Mouse (Mus musculus): ENCODE measurements at regions not wholly inside any gene's neighbourhood (a gene's known extent, or its start where the extent isn't known, plus 50 kb on each side); places are given as distances from the start of the nearest gene placed in this dataset.

- no peak for DNase-seq (ENCODE audit: low spot score in 2 of 2)
Measured at GRCm38 (mm10) chrX:146428506-146428905, 533.8 kb upstream of the Htr2c start.

GRCm38 (mm10) chrX:146459891-146460290 lies 502.4 kb upstream of the Htr2c start:
- peak; percentile 4 to 16 for DNase-seq (ENCODE audit: low spot score in 2 of 2)

- no peak for DNase-seq (ENCODE audit: low spot score in 2 of 2)
Measured at GRCm38 (mm10) chrX:146477581-146477980, 484.7 kb upstream of the Htr2c start.

- DNase-seq (ENCODE audit: low spot score in 2 of 2): no peak
Measured at GRCm38 (mm10) chrX:146512492-146512891, 449.8 kb upstream of the Htr2c start.

DNA sequence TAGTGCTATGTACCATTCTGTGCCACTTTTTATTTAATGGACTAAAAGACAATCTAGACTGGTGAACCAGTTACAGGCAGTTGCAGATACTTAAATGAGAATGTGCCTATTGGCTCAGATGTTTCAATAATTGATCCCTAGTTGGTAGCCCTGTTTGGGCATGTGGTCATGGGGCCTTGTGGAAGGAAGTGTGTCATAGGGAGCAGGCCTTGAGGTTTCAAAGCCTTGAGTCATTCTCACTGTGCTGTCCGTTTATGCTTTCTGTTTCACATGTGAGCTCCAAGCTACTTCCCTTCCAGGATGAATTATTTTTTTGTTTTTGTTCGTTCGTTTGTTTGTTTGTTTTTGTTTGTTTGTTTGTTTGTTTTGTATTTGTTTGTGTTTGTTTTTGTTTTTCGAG lies 449.1 kb upstream of the Htr2c start:
- no peak for DNase-seq (ENCODE audit: low spot score in 2 of 2)

GRCm38 (mm10) chrX:146528775-146529174 lies 433.5 kb upstream of the Htr2c start:
- no peak for DNase-seq (ENCODE audit: low spot score in 2 of 2)

GRCm38 (mm10) chrX:146537811-146538210 lies 424.5 kb upstream of the Htr2c start:
- DNase-seq (ENCODE audit: low spot score in 2 of 2): no peak

DNA sequence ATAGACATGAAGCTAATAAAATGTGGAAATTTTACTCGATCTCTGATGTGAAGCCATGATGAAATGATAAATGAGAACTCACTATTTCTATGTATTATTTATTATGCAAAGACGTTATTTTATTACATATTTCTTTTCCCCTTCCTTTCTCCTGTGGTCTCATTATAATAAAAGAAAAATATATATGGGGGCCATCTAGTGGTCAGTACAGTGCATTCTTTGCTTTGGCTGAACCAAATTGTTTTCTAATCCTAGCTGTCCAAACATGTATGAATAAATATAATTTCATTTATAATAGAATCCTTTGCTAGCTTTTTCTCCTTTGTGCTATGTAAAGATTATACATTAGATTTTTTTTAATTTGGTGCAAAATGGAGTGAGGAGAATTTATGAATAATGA lies 403.7 kb upstream of the Htr2c start:
- DNase-seq (ENCODE audit: low spot score in 2 of 2): no peak
